Mouse (Mus musculus) macrophage (primary cell): ENCODE measurements around the gene Ercc6. TPM values are rescaled to one million over a fixed set of nuclear protein-coding genes. Genes with fewer than 3 reads are reported as not detected.

Experiments used
- H3K27ac ChIP-seq: fragments of 350-480 bp; formaldehyde crosslinking; 2 replicates; pipeline ENCODE4 v1.9.0; 2021
- H3K36me3 ChIP-seq: fragments of 350-480 bp; formaldehyde crosslinking; 2 replicates; pipeline ENCODE4 v1.9.0; 2021; ENCODE audit errors: inconsistent target
- H3K4me3 ChIP-seq: fragments of 350-480 bp; formaldehyde crosslinking; 2 replicates; pipeline ENCODE4 v1.9.0; 2021; ENCODE audit errors: inconsistent target
- H3K79me2 ChIP-seq: fragments of 350-480 bp; formaldehyde crosslinking; 2 replicates; pipeline ENCODE4 v1.9.0; 2021; ENCODE audit errors: inconsistent target
- WGBS: methylation state at CpG from one replicate; pipeline ENCODE4 v1.1.7; 2026; ENCODE audit warnings: inconsistent platforms; ENCODE audit not compliant: missing documents; 5-methylcytosine and 5-hydroxymethylcytosine counted together
- polyA plus RNA-seq: library from polyadenylated mRNA; stranded (reverse); fragments of 250-400 nt; gene quantifications from 3 replicates; pipeline ENCODE4 v1.2.4, GENCODE M21; 2018; ENCODE audit warnings: inconsistent platforms

The Ercc6 gene
- polyA plus RNA-seq, 1 experiment from 2014 or later = 3.1 TPM

DNA sequence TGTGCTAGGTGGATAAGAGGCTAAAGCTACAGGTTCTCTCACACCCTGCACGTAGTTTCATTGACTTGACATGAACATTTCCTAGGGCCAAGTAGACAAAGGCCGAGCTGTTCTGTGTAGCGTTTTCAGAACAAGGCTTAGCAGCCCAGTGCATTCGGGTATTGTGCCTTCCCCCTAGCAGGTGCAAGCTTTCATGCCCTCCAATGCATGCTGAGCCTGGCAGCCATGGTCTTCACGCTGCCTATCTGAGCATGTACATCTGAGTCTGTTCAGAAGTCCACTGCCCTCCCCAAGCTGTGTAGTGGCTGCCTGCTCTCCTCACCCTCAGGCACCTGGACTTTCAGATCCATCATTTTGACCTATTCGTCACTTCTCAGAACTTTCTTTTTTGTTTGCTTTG, 50.3 kb downstream of the Ercc6 start:
- Histone ChIP-seq H3K36me3 (peaks cover 35% of the 10 kb centered on the region), H3K79me2 (no peaks in the 10 kb centered on the region), H3K27ac (no peak overlapping the region), H3K4me3 (no peak overlapping the region)
- 97% methylated on average over 6 of the region's 6 CpGs for WGBS

GRCm38 (mm10) chr14:32572519-32572918, 59.2 kb downstream of the Ercc6 start:
- H3K36me3 ChIP-seq = peaks cover 35% of the 10 kb centered on the region; the same call in 1 of the 2 replicates
- no peak overlapping the region for H3K27ac ChIP-seq
- 89% methylated on average over 8 of the region's 8 CpGs for WGBS
- H3K4me3 ChIP-seq = no peak overlapping the region
- no peaks in the 10 kb centered on the region for H3K79me2 ChIP-seq

DNA sequence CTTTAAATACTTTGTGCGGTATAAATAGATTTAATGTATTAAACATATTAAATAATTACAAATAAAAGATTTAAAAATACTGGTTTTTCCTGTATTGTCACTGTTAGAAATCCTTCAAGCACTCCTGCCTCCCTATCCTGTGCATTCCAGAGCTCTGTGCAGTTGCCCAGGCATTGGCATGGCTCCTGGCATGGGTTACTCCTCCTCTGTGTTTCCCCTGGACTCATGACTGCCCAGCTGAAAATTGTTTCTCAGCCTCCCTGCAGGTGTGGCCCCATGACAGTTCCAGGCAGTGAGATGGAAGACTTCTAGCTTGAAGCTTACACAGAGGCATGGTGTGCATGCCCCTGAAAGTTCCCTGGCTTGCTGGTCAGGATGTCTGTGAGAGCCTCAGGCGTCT, 65.1 kb downstream of the Ercc6 start:
- no peaks in the 10 kb centered on the region for H3K79me2 ChIP-seq
- 100% methylated on average over 2 of the region's 2 CpGs for WGBS
- no peak overlapping the region for H3K4me3 ChIP-seq
- H3K36me3 ChIP-seq = peaks cover 12% of the 10 kb centered on the region; the same call in 1 of the 2 replicates
- no peak overlapping the region for H3K27ac ChIP-seq

DNA sequence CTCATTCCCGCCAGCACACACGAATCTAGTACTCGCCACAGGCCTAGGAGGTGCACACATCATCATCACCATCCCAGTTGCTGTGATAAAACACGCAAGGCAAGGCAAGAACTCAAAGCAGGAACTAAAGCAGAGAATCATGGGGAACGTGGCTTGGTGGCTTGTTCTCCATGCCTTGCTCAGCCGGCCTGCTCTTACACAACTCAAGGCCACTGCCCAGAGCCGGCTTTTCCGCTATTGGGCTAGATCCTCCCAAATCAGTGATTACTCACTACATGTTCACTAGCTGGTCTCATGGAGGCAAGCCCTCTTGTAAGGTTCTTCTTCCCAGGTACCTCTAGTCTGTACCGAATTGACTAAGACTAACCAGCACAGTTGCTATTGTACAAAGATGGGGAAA, 70.4 kb downstream of the Ercc6 start:
- Histone ChIP-seq H3K4me3 (no peak overlapping the region), H3K79me2 (no peaks in the 10 kb centered on the region), H3K27ac (no peak overlapping the region), H3K36me3 (no peaks in the 10 kb centered on the region)
- 65% methylated on average over 9 of the region's 9 CpGs for WGBS

DNA sequence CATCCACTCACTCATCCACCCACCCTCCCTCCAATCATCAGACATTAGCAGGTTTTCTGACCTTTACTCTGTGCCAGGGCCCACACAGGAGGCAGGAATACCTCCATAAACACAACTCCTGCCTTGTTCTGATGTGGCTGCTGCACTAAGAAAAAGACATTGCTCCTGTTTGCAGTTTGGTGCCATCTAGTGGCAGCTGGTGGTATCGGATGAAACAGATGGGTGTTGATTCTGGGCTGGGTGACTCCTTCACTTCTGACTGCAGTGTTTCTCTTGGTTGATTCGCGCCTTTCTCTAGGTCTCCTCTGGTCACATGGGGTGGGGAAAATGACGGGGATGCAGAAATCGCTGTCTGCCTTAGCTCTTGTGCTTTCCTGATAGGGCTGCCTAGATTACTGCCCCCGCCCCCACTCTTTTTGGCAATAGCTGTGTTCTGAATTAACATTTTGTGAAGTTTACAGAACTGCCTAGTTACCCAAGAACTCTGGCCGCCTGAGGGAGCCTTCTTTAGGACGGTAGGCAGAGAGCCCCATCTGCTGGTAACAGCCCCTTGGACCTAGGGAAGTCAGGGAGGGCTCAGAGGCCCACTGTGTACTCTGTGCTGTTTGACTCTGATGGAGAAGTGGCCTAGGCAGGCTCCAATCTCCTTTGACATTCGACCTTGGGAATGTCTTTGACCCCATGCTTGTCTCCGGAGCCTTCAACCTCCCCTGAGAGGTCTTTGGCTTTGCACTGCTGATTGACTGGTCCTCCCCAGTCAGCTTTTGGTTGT, 73.9 kb downstream of the Ercc6 start:
- no peaks in the 10 kb centered on the region for H3K79me2 ChIP-seq
- no peaks in the 10 kb centered on the region for H3K36me3 ChIP-seq
- 17% methylated on average over 10 of the region's 10 CpGs for WGBS
- H3K4me3 ChIP-seq = no peak overlapping the region
- no peak overlapping the region for H3K27ac ChIP-seq

GRCm38 (mm10) chr14:32590377-32590776, 77.1 kb downstream of the Ercc6 start:
- Histone ChIP-seq H3K4me3 (no peak overlapping the region), H3K36me3 (no peaks in the 10 kb centered on the region), H3K79me2 (no peaks in the 10 kb centered on the region), H3K27ac (no peak overlapping the region)
- 77% methylated on average over 3 of the region's 3 CpGs for WGBS

DNA sequence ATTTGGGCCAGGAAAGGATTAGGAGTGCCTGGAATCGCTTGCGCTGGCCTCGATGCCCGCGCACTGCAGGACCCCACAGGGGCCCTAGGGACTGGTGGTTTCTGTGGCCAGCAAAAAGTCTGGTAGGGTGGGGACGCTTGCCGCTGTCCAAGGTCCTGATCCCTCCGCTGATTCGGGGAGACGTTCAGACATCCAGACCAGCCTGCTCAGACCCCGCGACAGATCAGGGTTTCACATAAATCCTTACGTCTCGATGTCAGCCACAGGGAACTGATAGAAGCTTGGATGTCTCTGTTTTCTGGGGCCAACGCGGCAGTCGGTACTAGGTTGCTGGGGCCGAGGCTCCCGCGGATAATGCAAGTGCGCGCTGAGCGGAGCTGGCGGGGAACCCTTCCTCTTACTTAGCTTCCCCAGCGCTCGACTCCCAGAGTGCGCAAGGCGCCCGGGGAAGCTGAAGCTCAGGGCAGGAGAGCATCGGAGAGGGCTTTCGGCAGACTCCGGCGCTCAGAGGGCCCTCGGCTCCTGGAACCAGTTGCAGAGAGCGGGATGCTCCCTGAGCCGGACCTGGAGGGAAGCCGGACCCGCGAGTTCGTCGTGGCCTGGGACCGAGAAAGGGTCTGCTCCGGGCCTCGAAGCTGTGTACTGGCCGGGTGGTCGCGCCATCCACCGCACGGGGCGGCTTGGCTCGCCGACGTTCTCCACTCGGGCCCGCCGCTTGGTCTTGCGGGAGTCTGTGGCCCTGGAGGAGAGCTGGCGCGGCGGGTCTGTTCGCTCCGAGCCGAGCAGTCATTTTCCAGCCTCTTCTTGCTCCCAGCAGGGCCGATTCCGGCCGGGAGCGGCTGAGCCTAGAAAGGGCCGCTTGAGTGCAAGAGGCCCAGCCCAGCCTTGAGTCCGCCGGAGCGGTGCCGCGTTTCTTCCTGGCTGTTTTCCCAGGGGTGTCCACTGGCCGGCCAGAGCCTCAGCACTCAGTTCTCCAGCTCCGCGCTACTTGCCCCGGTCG, 84.2 kb downstream of the Ercc6 start:
- Histone ChIP-seq H3K4me3 (no peak overlapping the region), H3K79me2 (no peaks in the 10 kb centered on the region), H3K27ac (no peak overlapping the region), H3K36me3 (no peaks in the 10 kb centered on the region)
- WGBS = 7% methylated on average over 77 of the region's 78 CpGs

DNA sequence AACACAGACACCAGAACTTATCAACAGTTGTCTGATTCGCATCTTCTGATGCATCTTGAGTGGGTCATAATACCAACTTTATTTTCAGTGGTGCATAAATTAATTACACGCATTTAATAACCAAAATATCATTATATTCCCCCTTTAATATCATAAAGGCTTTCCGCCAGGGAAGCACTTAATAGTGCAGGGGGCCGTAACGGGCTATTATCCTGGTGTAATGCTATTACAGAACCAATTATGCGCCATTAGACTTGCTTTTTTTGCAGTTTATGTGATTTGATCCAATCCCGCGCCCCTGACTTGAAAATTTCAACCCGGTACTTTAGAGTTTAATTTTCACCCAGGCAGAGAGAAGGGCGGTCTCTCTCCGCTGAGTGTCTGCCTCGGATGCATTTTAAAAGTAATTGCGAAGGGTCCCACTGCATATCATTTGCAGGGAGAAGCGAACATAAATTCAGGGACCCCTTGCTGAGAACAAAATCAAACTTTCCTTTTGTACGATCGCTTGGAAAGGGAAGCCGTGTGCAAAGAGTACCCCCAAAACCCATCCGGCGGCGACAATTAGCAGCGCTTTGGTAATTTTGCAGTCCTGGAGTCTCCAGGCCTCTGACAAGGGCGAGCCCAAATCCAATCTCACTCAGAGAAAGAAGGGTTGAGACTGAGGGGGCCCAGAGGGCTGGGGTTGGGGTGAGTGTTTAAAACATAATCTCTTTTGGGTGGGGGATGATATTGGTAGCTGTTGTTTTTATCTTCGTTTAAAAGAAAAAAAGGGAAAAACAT, 85.3 kb downstream of the Ercc6 start:
- H3K27ac ChIP-seq = no peak overlapping the region
- no peaks in the 10 kb centered on the region for H3K79me2 ChIP-seq
- H3K4me3 ChIP-seq = no peak overlapping the region
- WGBS = 17% methylated on average over 23 of the region's 23 CpGs
- H3K36me3 ChIP-seq = no peaks in the 10 kb centered on the region

GRCm38 (mm10) chr14:32599290-32600041, 86.1 kb downstream of the Ercc6 start, which contains the start of gene Prrxl1:
Gene Prrxl1 (plus strand): TSS chr14:32599407.
- Histone ChIP-seq H3K36me3 (no peaks in the 10 kb centered on the region), H3K27ac (no peak within 1 kb of the TSS), H3K4me3 (no peak within 1 kb of the TSS), H3K79me2 (no peaks in the 10 kb centered on the region)
- 4% methylated on average over 53 of the region's 53 CpGs for WGBS

DNA sequence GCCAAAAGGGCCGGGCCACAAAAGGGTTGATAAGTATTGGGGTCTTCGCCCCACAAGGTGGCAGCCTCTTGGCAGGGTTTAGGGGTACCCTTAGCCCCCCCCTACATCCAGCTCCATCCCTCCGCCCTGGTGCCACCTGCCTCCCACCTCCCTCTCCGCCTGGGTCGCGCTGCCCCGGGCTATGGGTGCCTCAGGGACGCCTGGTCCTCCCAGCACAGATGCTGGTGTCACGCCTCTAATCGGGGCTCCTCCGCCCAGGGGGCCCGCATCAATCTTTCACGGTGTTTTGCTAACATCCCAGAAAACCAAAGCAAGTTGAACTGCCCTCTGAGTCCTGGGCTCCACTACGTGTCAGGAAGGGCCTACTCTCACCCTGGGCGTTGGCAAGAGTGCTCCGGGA, 86.8 kb downstream of the Ercc6 start:
- no peak overlapping the region for H3K27ac ChIP-seq
- WGBS = 9% methylated on average over 16 of the region's 16 CpGs
- no peaks in the 10 kb centered on the region for H3K79me2 ChIP-seq
- H3K36me3 ChIP-seq = no peaks in the 10 kb centered on the region
- H3K4me3 ChIP-seq = no peak overlapping the region

DNA sequence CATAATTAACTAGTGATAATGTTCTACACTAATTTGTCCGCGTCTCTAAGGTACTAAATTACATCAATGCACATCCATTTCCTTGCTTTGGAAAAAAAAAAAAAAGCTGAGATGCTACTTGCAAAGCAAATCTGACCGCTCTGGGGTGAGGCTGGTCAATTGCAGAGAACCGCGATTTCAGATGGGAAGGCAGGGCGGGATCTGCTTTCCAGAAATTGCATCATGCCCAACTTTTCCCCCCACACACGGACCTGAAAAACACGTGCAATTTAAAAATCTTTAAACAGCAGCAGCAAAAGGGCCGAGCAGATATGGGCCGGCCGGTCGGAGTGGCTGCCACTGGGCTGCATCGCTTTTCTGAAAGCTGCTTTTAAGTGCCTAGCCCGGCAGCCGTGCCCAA, 92.2 kb downstream of the Ercc6 start:
- no peak overlapping the region for H3K27ac ChIP-seq
- H3K4me3 ChIP-seq = no peak overlapping the region
- H3K36me3 ChIP-seq = no peaks in the 10 kb centered on the region
- whole genome bisulfite sequencing = 64% methylated on average over 15 of the region's 15 CpGs
- H3K79me2 ChIP-seq = no peaks in the 10 kb centered on the region

GRCm38 (mm10) chr14:32606316-32606715, 93.0 kb downstream of the Ercc6 start:
- Histone ChIP-seq H3K79me2 (no peaks in the 10 kb centered on the region), H3K36me3 (no peaks in the 10 kb centered on the region), H3K27ac (no peak overlapping the region), H3K4me3 (no peak overlapping the region)
- 80% methylated on average over 8 of the region's 8 CpGs for WGBS

DNA sequence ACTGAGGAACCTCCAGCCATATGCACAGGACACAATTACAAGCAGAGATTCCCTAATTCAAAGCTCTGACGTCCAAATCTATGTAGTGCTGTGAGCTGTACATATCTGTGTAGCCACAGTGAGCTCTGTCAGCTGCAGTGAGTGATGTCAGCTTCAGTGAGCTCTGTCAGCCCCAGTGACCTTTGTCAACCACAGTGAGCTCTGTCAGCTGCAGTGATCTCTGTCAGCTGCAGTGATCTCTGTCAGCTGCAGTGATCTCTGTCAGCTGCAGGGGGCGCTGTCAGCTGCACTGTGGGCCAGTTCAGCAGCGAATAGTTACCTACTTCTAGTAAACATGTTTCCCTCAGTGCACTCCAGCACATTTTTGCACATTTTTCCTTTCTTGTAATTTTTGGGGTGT, 96.1 kb downstream of the Ercc6 start:
- Histone ChIP-seq H3K79me2 (no peaks in the 10 kb centered on the region), H3K27ac (no peak overlapping the region), H3K36me3 (no peaks in the 10 kb centered on the region), H3K4me3 (no peak overlapping the region)
- 30% methylated on average over 3 of the region's 3 CpGs for WGBS

DNA sequence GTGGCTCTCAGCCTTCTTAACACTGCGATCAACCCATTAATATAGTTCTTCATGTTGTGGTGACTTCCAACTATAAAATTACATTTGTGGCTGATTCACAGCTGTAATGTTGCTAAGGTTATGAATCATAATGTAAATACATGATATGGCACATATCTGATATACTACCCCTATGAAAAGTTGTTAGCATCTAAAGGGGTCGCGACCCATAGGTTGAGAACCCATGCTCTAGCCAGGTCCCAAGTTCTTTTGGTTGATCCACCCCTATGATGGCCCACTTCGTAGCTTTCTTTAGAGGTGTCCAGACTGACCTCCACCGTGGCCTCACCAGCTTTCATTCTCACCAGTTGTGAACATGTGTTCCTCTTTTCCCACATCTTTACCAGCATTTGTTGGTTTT, 103.9 kb downstream of the Ercc6 start:
- Histone ChIP-seq H3K79me2 (no peaks in the 10 kb centered on the region), H3K36me3 (no peaks in the 10 kb centered on the region), H3K4me3 (no peak overlapping the region), H3K27ac (no peak overlapping the region)
- WGBS = 88% methylated on average over 5 of the region's 5 CpGs
